Mouse (Mus musculus): Measurements from ENCODE around the gene Ppp4r4.
"Not testable (repeated sequence)": the region's sequence is repeated elsewhere in the genome, so short reads cannot be mapped to it uniquely, and the experiment has no call there.

Gene Ppp4r4

DNA sequence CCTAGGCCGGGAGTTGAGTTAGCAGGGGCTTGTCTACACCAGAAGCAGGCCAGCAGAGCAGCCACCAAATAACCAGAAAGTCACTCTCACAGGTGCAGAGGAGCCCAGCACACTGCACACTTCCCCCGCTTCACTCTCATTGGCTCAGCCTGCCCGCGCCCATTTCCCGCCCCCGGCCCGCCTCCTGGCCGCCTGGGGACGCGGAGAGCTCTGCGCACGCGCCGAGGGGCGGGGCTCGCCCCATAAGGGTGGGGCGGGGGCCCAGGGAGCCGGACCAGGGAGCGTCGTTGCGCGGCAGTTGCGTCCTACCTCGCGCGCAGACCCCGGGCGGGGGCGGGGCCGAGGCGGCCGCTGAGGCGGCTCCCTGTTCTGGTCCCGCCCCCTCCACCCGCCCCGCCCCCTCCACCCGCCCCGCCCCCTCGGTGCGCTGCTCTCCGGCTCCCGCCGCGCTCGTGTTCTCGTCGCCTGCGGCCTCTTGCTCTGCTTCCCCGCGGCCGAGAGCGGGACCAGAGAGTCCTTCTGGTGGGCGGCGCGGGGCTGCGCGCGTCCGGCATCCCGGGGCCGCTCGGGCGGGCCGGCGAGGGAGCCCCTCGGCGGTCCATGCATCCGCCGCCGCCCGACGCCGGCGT, at the start of gene Ppp4r4:
TSS of gene Ppp4r4 (plus strand) at position 264 of the 629 bp plus-strand sequence.
- peak; percentile 85 to 91 for DNase-seq (ENCODE audit: low spot score in 2 of 2)

DNA sequence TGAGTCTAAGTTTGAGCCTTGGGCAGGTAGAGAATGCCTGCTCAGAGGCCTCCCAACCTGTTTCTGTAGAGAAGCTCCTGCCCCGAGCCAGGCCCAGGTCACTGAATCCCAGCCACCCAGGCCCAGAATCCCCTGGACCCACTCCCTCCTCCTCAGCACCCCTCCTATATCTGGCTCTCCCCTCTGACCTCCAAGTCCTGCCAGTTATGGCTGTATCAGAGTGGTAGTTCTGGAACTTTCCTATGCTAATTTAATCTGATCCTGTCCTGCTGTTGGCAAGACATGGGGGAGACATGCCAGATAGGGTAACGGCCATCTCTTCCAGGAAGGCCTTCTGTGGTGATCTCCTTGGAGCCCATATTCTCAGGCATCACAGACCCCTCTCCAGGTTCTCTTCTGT, 49.3 kb upstream of the Ppp4r4 start:
- no peak for DNase-seq (ENCODE audit: low spot score in 2 of 2)

DNA sequence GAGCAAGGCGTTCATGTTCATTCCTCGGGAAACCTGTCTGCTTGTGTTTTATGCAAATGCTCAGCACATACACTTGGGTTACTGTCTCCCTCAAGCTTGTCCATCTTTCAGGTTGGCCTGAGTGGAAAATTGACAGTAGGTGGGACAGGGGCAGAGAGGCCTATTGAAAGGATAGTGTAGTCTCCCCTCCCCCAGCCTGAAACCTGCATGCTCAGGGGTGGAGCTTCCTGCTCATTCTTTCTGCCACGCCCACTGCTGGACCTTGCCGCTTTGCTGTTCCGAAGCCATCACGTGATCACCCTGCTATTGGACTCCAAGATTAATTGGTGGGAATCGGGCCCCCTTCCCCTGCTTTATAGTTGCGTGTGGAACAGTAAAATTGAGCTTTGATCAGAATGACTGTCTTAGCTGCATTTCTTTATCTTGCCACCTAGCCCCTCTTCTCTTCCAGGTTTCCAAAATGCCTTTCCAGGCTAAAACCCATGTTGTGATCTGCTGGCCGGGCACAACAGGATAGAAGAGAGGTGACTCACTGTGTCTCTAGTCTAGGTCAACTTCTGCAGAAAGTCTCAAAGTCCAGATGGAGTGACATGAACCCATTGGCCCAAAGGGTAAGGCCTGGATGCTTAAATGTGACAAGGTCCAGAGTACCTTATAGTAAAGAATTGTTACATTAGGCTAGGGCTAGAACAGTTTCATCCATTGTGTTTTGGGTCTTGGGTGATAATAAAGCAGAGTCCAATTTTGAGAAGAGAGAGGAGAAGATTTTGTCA, 47.7 kb upstream of the Ppp4r4 start:
- not testable (repeated sequence) for DNase-seq (ENCODE audit: low spot score in 2 of 2)

GRCm38 (mm10) chr12:103486726-103487125, 45.4 kb upstream of the Ppp4r4 start:
- no peak for DNase-seq (ENCODE audit: low spot score in 2 of 2)

GRCm38 (mm10) chr12:103487276-103487675, 44.8 kb upstream of the Ppp4r4 start:
- DNase-seq (ENCODE audit: low spot score in 2 of 2): no peak

GRCm38 (mm10) chr12:103487750-103488149, 44.3 kb upstream of the Ppp4r4 start:
- DNase-seq (ENCODE audit: low spot score in 2 of 2): no peak

DNA sequence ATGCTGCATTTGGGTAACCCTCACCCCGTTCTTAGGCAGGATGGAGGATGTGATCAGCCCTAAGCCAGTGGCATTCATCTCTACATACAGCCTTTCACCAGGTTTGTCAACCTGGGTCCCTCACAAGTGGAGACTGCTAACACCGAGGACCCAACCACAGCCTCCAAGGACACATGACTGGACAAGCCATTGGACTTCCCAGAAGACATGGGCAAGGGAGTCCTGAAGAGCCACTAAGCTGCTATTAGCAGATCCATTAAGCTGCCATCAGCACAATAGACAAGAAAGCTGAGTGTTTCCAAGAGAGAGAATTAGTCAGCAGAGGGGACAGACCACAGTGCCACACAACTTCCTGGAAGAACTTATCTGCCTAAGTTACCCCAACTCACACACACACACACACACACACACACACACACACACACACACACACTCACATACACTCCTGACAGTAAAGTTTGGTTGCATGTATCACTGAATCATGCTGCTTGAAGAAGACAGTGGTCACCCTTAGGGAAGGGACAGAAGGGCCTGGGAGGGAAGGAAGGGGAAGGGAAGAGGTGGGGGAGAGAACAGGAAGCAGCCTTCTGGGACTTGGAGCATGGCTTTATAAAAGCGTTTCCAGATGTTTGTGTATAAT, 40.9 kb upstream of the Ppp4r4 start:
- DNase-seq (ENCODE audit: low spot score in 2 of 2): no peak

DNA sequence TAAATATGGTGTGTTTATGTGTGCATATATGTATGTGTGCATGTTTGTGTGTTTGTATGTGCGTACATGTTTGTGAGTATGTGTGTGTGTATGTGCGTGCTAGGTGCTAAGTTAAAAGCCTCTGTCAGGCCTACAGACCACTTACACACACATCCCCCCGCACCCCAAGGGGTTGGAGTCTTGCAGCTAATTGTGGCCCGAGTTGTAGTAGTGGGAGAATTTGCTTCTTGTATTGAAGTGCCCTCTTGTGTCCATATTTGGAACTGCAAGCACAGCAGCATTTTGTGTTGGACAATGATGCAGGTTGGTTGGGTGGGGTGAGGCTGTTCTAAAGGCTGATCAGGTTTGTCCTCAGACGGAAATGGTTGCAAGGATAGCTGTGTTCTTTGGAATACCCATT, 39.3 kb upstream of the Ppp4r4 start:
- DNase-seq (ENCODE audit: low spot score in 2 of 2): peak; percentile 50 to 77

GRCm38 (mm10) chr12:103494486-103494885, 37.6 kb upstream of the Ppp4r4 start:
- peak; percentile 27 to 66 for DNase-seq (ENCODE audit: low spot score in 2 of 2)

GRCm38 (mm10) chr12:103498768-103499167, 33.3 kb upstream of the Ppp4r4 start:
- DNase-seq (ENCODE audit: low spot score in 2 of 2): no peak

GRCm38 (mm10) chr12:103499261-103499660, 32.8 kb upstream of the Ppp4r4 start:
- DNase-seq (ENCODE audit: low spot score in 2 of 2): no peak

DNA sequence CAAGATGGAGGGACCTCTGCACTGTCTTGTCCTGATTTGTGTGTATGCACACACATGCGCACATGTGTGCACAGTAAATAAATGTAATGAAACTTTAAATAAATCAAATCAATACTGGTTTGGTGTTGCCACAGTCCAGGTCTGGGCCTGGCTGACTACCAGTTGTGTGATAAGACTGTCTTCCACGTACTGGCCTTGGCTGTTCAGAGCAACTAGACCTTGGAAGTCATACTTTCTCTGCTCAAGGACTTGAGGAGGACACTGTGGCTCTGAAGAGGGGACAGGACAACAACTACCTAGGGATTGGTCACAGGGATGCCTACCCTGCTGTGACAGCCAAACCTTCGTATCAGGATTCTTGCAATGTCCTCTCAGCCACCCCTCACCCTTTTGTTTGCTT, 28.8 kb upstream of the Ppp4r4 start:
- no peak for DNase-seq (ENCODE audit: low spot score in 2 of 2)

DNA sequence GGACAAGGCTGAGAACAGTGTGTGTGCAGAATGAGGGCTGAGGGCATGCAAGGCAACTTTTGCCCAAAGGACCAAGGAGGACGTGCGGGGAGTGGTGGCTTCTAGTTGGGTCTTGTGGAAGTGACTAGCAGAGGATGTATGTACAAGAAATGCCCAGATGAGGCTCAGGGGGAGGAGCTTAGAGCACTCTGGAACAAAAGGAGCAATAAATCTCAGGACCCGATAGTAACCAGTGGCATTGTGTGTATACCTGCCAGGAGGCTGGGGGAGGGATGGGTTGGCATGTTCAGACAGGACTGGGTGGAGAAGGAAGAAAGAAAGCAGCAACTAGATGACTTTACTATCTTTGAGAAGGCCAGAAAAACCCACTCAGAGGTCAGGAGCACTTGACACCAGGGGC, 27.7 kb upstream of the Ppp4r4 start:
- DNase-seq (ENCODE audit: low spot score in 2 of 2): no peak

DNA sequence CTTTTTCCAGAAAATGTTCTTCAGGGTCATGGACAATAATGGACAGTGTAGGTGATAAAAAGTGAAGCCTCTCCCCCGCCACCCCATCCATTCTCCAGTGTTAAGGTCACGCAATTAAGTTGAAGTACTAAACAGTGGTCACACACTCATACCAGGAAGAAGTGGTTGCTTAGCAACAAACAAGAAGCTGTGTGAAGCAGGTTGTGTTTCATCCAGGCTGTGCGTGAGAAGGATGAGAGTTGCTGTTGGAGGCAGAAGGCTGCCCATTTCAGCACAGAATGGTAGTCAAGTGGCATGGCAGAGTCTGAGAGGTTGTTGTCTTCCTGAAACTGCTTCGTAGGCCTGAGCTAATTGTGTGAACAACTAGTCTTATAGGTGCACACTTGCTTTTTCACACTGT, 23.7 kb upstream of the Ppp4r4 start:
- DNase-seq (ENCODE audit: low spot score in 2 of 2): no peak

- no peak for DNase-seq (ENCODE audit: low spot score in 2 of 2)
Measured at GRCm38 (mm10) chr12:103509893-103510292, 22.2 kb upstream of the Ppp4r4 start.

DNA sequence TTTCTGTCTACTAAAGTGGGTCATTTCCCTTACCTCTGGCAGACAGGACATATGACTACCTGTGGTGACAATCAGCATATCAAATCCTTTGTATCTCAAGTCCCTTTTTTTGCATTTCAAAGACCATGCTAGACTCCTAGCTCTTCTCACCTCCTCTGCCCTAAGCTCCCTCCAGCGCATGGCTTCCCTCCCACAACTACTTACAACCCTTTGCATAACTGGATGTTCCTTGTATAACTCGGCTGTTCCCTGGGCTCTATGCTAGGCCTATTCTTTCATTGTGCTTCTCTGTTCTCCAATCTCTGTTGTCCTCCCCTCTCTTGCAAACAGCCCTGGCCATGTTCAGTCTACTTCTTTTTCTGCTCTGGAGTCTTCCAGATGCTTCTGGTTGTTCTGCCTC, 20.5 kb upstream of the Ppp4r4 start:
- no peak for DNase-seq (ENCODE audit: low spot score in 2 of 2)

DNA sequence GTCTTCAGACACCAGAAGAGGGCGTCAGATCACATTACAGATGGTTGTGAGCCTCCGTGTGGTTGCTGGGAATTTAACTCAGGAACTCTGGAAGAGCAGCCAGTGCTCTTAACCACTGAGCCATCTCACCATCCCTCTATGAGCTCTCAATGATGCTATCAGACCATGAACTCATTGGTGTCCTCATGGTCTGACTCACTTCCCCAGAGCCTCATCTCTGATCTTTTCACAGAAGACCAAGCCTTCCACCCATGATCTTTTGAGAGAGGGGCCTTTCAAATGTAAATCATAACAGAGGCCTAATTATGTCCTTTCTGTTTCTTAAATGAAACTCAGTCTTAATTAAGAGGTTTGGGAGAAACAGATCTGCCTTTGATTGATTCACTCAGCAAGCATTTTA, 19.0 kb upstream of the Ppp4r4 start:
- DNase-seq (ENCODE audit: low spot score in 2 of 2): no peak

- no peak for DNase-seq (ENCODE audit: low spot score in 2 of 2)
Measured at GRCm38 (mm10) chr12:103513451-103513871, 18.6 kb upstream of the Ppp4r4 start.

DNA sequence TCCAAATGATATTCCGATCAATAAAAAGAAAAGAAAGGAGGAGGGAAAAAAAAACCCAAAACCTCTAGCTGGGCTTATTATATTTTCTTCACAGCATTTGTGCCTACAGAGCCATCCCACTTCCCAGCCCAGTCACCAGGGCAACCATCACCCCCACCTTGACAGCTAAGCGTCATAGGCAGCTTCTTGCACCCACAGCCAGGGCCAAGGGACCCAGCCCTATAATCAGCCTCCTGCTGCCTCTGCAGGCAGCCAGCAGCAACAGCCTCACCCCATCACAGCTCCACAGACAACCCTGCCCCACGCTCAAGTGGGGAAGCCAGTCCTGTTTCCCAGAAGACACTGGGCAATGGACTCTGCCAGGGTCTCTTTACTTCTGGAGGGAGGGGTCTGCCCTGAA, 17.7 kb upstream of the Ppp4r4 start:
- no peak for DNase-seq (ENCODE audit: low spot score in 2 of 2)

GRCm38 (mm10) chr12:103515638-103516037, 16.4 kb upstream of the Ppp4r4 start:
- no peak for DNase-seq (ENCODE audit: low spot score in 2 of 2)

- DNase-seq (ENCODE audit: low spot score in 2 of 2): no peak
Measured at GRCm38 (mm10) chr12:103518640-103519039, 13.4 kb upstream of the Ppp4r4 start.

DNA sequence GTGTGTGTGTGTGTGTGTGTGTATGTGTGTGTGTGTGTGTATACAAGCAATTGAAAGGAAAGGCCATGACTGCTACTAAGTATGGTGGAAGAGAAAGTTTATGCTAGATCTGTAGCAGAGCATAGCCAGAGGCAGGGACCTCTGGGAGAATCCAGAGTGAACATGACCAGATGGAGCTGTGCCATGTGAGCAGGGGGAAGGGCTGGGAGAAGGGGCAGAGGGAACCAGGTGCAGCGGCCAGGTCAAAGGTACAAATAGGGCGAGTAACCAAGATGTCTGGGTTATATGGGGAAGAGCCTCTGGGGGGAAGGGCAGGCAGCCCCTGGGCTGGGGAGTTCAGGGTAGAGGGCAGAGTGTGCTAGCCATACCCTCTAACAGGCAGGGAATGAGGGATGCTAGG, 1.5 kb upstream of the Ppp4r4 start:
- DNase-seq (ENCODE audit: low spot score in 2 of 2): no peak

Measured in thymus, postnatal 10 days (tissue).